13 mouse cellular contexts compared by ENCODE assay signal in the genomic region with DNA sequence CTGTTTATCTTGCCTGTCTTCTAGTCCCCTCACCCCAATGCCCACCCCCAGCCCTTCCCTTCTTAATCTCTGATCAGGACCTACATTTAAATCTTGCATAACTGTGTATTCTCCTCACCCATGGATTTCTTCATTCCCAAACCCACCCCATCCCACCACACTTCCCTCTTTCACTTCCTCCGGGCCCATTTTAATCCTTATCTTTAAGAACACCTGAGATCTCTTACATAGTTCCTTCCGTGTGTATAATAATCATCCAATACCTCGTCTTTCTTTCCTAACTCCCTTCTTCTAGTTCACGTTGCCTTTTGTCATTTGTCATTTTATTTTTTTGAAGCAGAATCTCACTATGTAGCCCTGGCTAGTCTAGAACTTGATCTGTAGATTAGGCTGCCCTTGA.
"Had no signal": no experiment of that assay in that cellular context is flagged by ENCODE, and none has a peak within 500 bp of the region (broad histone marks: within the 10 kb centered on the region; RNA-seq: fewer than 3 reads in every experiment).

No protein-coding gene starts in this region.

- ATAC-seq: liver, postnatal 0 days; midbrain, embryonic 15.5 days had no signal

- DNase-seq: kidney, adult 18-20 months; kidney, adult 9 months; kidney, postnatal 14 days; kidney, postnatal 4 days; left cerebral cortex, postnatal 4 days; liver, postnatal 0 days; lung, embryonic 14.5 days; lung, postnatal 10 days; lung, postnatal 36 days; thymus, adult 2 months; thymus, postnatal 14 days; thymus, postnatal 4 days had no signal
